Mouse (Mus musculus) gastrocnemius, postnatal 10 days (tissue): ENCODE measurements around the gene Ensa. TPM values are rescaled to one million over a fixed set of nuclear protein-coding genes. Genes with fewer than 3 reads are reported as not detected.
A peak's percentile ranks its signal among the peaks of the same experiment; 100 is the strongest.
"Not testable (repeated sequence)": the region's sequence is repeated elsewhere in the genome, so short reads cannot be mapped to it uniquely, and the experiment has no call there.

Experiments
- DNase-seq: peaks from one replicate; pipeline ENCODE4 v3.0.0; 2021; ENCODE audit warnings: mixed read lengths
- long read RNA-seq, 2 experiments: library from polyadenylated mRNA; stranded (forward); transcript quantifications; one replicate each; pipeline ENCODE4 v2.0.0; 2021
- total RNA-seq, 2 experiments: library from RNA; stranded (reverse); gene quantifications; 2 replicates each; pipeline ENCODE4 v1.2.3; 2021

The Ensa gene
- total RNA-seq = 10 to 100 TPM; 80.1 to 80.2 TPM
- long read RNA-seq, experiment 1, transcript Ensa-202 (4 exons, 1,130 nt) = minor isoform, 9 of 168 reads
- long read RNA-seq, experiment 1, transcript Ensa-201 (3 exons, 3,845 nt) = major isoform, 146 of 168 reads
- long read RNA-seq, experiment 1, partial matches to known transcripts = 12 of 168 reads
- long read RNA-seq, experiment 1, other reads (novel, unspliced or antisense) = 1 of 168 reads
- long read RNA-seq, experiment 2, transcript Ensa-201 (3 exons, 3,845 nt) = major isoform, 133 of 158 reads
- long read RNA-seq, experiment 2, transcript Ensa-202 (4 exons, 1,130 nt) = minor isoform, 16 of 158 reads
- long read RNA-seq, experiment 2, partial matches to known transcripts = 1 of 158 reads
- long read RNA-seq, experiment 2, other reads (novel, unspliced or antisense) = 8 of 158 reads

- DNase-seq = peak; percentile 91
Measured at GRCm38 (mm10) chr3:95624628-95625503, at the start of gene Ensa. TSS of gene Ensa (plus strand) at chr3:95624993.

GRCm38 (mm10) chr3:95587754-95588603 is 36.8 kb upstream of the Ensa start:
- DNase-seq = no peak

- DNase-seq = peak; percentile 78
Measured at GRCm38 (mm10) chr3:95588604-95589086, 36.1 kb upstream of the Ensa start, which contains the start of gene Golph3l. TSS of gene Golph3l (plus strand) at chr3:95588934.

- DNase-seq = no peak
Measured at GRCm38 (mm10) chr3:95598734-95599133, 26.1 kb upstream of the Ensa start.

GRCm38 (mm10) chr3:95601287-95601686 is 23.5 kb upstream of the Ensa start:
- no peak for DNase-seq

GRCm38 (mm10) chr3:95606096-95606495 is 18.7 kb upstream of the Ensa start:
- DNase-seq = peak; percentile 11

GRCm38 (mm10) chr3:95609195-95609594 is 15.6 kb upstream of the Ensa start:
- no peak for DNase-seq

GRCm38 (mm10) chr3:95613996-95614395 is 10.8 kb upstream of the Ensa start:
- no peak for DNase-seq

GRCm38 (mm10) chr3:95618511-95618910 is 6.3 kb upstream of the Ensa start:
- DNase-seq = no peak

GRCm38 (mm10) chr3:95621241-95621640 is 3.6 kb upstream of the Ensa start:
- DNase-seq = no peak

GRCm38 (mm10) chr3:95622421-95622820 is 2.4 kb upstream of the Ensa start:
- not testable (repeated sequence) for DNase-seq

- no peak for DNase-seq
Measured at GRCm38 (mm10) chr3:95623551-95623950, 1.2 kb upstream of the Ensa start.

GRCm38 (mm10) chr3:95623991-95624515 is 740 bp upstream of the Ensa start:
- DNase-seq = not testable (repeated sequence)

GRCm38 (mm10) chr3:95627763-95628162 is 3.0 kb downstream of the Ensa start:
- DNase-seq = no peak

- DNase-seq = no peak
Measured at GRCm38 (mm10) chr3:95629755-95630154, 5.0 kb downstream of the Ensa start.

GRCm38 (mm10) chr3:95630856-95631255 is 6.1 kb downstream of the Ensa start:
- DNase-seq = no peak

- no peak for DNase-seq
Measured at GRCm38 (mm10) chr3:95631304-95631703, 6.5 kb downstream of the Ensa start.

GRCm38 (mm10) chr3:95632648-95633588 is 8.1 kb downstream of the Ensa start:
- DNase-seq = no peak

GRCm38 (mm10) chr3:95635636-95636035 is 10.8 kb downstream of the Ensa start:
- DNase-seq = no peak

- no peak for DNase-seq
Measured at GRCm38 (mm10) chr3:95636072-95636471, 11.3 kb downstream of the Ensa start.
